Mouse (Mus musculus) stomach, postnatal 0 days (tissue): ENCODE measurements at regions not wholly inside any gene's neighbourhood (a gene's known extent, or its start where the extent isn't known, plus 50 kb on each side); places are given as distances from the start of the nearest gene placed in this dataset.

Experiments used
- ATAC-seq: fragments of 200-750 bp; cut with Nextera tagmentation; 2 replicates; pipeline ENCODE4 v1.8.0; 2017; ENCODE audit not compliant: low FRiP score, low TSS enrichment
- DNase-seq: peaks from one replicate; pipeline ENCODE4 v3.0.0-alpha.2; 2016; ENCODE audit warnings: low spot score
- H3K27ac ChIP-seq: fragments of 300-500 bp; sonication (generic); replicated peaks from 2 replicates; pipeline ENCODE4 v1.5.1; 2014; ENCODE audit warnings: mild to moderate bottlenecking, control low read depth
- H3K27me3 ChIP-seq: fragments of 300-500 bp; sonication (generic); 2 replicates; pipeline ENCODE4 v1.6.1; 2014; ENCODE audit warnings: low read length; ENCODE audit not compliant: control insufficient read depth, insufficient read depth
- H3K36me3 ChIP-seq: fragments of 300-500 bp; sonication (generic); 2 replicates; pipeline ENCODE4 v1.6.1; 2014; ENCODE audit warnings: low read length, mixed read lengths; ENCODE audit not compliant: control insufficient read depth, insufficient read depth
- H3K4me1 ChIP-seq: fragments of 300-500 bp; sonication (generic); replicated peaks from 2 replicates; pipeline ENCODE4 v1.6.1; 2014; ENCODE audit warnings: antibody characterized with exemption; ENCODE audit not compliant: control insufficient read depth, insufficient read depth
- H3K4me2 ChIP-seq: fragments of 300-500 bp; sonication (generic); replicated peaks from 2 replicates; pipeline ENCODE4 v1.6.1; 2014; ENCODE audit warnings: low read depth, mild to moderate bottlenecking, control low read depth, moderate library complexity
- H3K4me3 ChIP-seq: fragments of 300-500 bp; sonication (generic); 2 replicates; pipeline ENCODE4 v1.5.1; 2014; ENCODE audit warnings: low read depth, low read length, control low read depth
- H3K9ac ChIP-seq: fragments of 300-500 bp; sonication (generic); 2 replicates; pipeline ENCODE4 v1.6.1; 2014; ENCODE audit warnings: mild to moderate bottlenecking, low read length, control low read depth, mixed read lengths
- H3K9me3 ChIP-seq: fragments of 300-500 bp; sonication (generic); 2 replicates; pipeline ENCODE4 v1.6.1; 2016; ENCODE audit warnings: low read length; ENCODE audit not compliant: control insufficient read depth
- CTCF ChIP-seq: IDR thresholded peaks from 2 replicates; pipeline ENCODE4 v1.5.1; 2016; ENCODE audit warnings: antibody characterized with exemption, low read depth, mild to moderate bottlenecking, moderate library complexity
- EP300 ChIP-seq: optimal IDR thresholded peaks from 2 replicates; pipeline ENCODE3; 2016; ENCODE audit warnings: antibody characterized with exemption
- WGBS: fragments of 180-500 bp; shearing (Covaris S2); extraction: QIAGEN DNeasy Blood & Tissue Kit; methylation state at CpG from one replicate; pipeline ENCODE4 v1.1.7; 2014; 5-methylcytosine and 5-hydroxymethylcytosine counted together

GRCm38 (mm10) chr10:9569277-9569676, 105.7 kb downstream of the Samd5 start:
- no peaks in the 10 kb centered on the region for H3K4me1 ChIP-seq
- H3K4me3 ChIP-seq = no peak overlapping the region
- no peak overlapping the region for H3K27ac ChIP-seq
- DNase-seq (no peak), ATAC-seq (no peak)
- no peak overlapping the region for H3K9ac ChIP-seq
- 48% methylated on average over 4 of the region's 4 CpGs for WGBS
- no peaks in the 10 kb centered on the region for H3K9me3 ChIP-seq
- no peak overlapping the region for H3K4me2 ChIP-seq
- TF ChIP-seq CTCF (no peak), EP300 (no peak)
- H3K36me3 ChIP-seq = no peaks in the 10 kb centered on the region
- no peaks in the 10 kb centered on the region for H3K27me3 ChIP-seq

GRCm38 (mm10) chr10:9557517-9558065, 117.4 kb downstream of the Samd5 start:
- TF ChIP-seq CTCF (no peak), EP300 (peak; percentile 92)
- peaks cover 3% of the 10 kb centered on the region for H3K4me1 ChIP-seq
- H3K4me2 ChIP-seq = no peak overlapping the region
- no peak overlapping the region for H3K4me3 ChIP-seq
- no peaks in the 10 kb centered on the region for H3K9me3 ChIP-seq
- peak; percentile 40 for DNase-seq
- no peaks in the 10 kb centered on the region for H3K36me3 ChIP-seq
- WGBS = 10% methylated on average over 4 of the region's 4 CpGs
- peak; percentile 94 for ATAC-seq
- no peak overlapping the region for H3K9ac ChIP-seq
- no peaks in the 10 kb centered on the region for H3K27me3 ChIP-seq
- peak overlapping the region; percentile 83 for H3K27ac ChIP-seq

- 19% methylated on average over 1 of the region's 1 CpGs for WGBS
- Histone ChIP-seq H3K9me3 (no peaks in the 10 kb centered on the region), H3K36me3 (no peaks in the 10 kb centered on the region), H3K27me3 (no peaks in the 10 kb centered on the region), H3K9ac (no peak overlapping the region), H3K4me1 (peaks cover 3% of the 10 kb centered on the region), H3K4me2 (no peak overlapping the region), H3K27ac (no peak overlapping the region), H3K4me3 (no peak overlapping the region)
- TF ChIP-seq CTCF = no peak
- no peak for TF ChIP-seq EP300
- DNase-seq (no peak), ATAC-seq (no peak)
Measured at GRCm38 (mm10) chr10:9557092-9557491, 117.9 kb downstream of the Samd5 start.

- TF ChIP-seq CTCF (no peak), EP300 (no peak)
- DNase-seq = no peak
- Histone ChIP-seq H3K9me3 (no peaks in the 10 kb centered on the region), H3K4me3 (no peak overlapping the region), H3K4me1 (peaks cover 3% of the 10 kb centered on the region), H3K27me3 (no peaks in the 10 kb centered on the region), H3K36me3 (no peaks in the 10 kb centered on the region), H3K27ac (no peak overlapping the region), H3K4me2 (no peak overlapping the region), H3K9ac (no peak overlapping the region)
- ATAC-seq = no peak
- 57% methylated on average over 3 of the region's 3 CpGs for WGBS
Measured at GRCm38 (mm10) chr10:9553946-9554345, 121.1 kb downstream of the Samd5 start.

GRCm38 (mm10) chr10:9549913-9550709, 124.9 kb downstream of the Samd5 start:
- peak; percentile 72; the same call in 1 of the 2 replicates for ATAC-seq
- no peak for TF ChIP-seq EP300
- TF ChIP-seq CTCF = no peak

GRCm38 (mm10) chr10:9545807-9546206, 129.2 kb downstream of the Samd5 start:
- H3K4me3 ChIP-seq = no peak overlapping the region
- H3K4me2 ChIP-seq = no peak overlapping the region
- WGBS = 73% methylated on average over 6 of the region's 6 CpGs
- DNase-seq (no peak), ATAC-seq (no peak)
- TF ChIP-seq EP300 = no peak
- TF ChIP-seq CTCF = no peak
- no peaks in the 10 kb centered on the region for H3K4me1 ChIP-seq
- H3K36me3 ChIP-seq = no peaks in the 10 kb centered on the region
- no peak overlapping the region for H3K27ac ChIP-seq
- no peaks in the 10 kb centered on the region for H3K9me3 ChIP-seq
- H3K9ac ChIP-seq = no peak overlapping the region
- H3K27me3 ChIP-seq = no peaks in the 10 kb centered on the region

More at GRCm38 (mm10) chr10:9549913-9550709, 124.9 kb downstream of the Samd5 start:
- DNase-seq = no peak
- 33% methylated on average over 10 of the region's 10 CpGs for WGBS
- no peaks in the 10 kb centered on the region for H3K9me3 ChIP-seq
- H3K4me2 ChIP-seq = peak overlapping the region; percentile 24; the same call in 1 of the 2 replicates
- H3K4me3 ChIP-seq = no peak overlapping the region
- no peaks in the 10 kb centered on the region for H3K27me3 ChIP-seq
- H3K27ac ChIP-seq = 0 out of 2 replicates have a peak overlapping the region, but pooled peaks have one; percentile 30
- no peaks in the 10 kb centered on the region for H3K4me1 ChIP-seq
- no peak overlapping the region for H3K9ac ChIP-seq
- H3K36me3 ChIP-seq = no peaks in the 10 kb centered on the region
